Mouse (Mus musculus) Patski (cell line): ENCODE results near the gene Sec62. TPM values are rescaled to one million over a fixed set of nuclear protein-coding genes. Genes with fewer than 3 reads are reported as not detected.
"Not testable (repeated sequence)": the region's sequence is repeated elsewhere in the genome, so short reads cannot be mapped to it uniquely, and the experiment has no call there.

Source experiments
- ATAC-seq: fragments of 100-300 bp; one replicate; pipeline ENCODE4 v1.8.0; 2021
- CTCF ChIA-PET: fragments of 350-600 bp; sonication (Branson Sonifier 250); formaldehyde crosslinking; loops from one replicate; lab custom pipeline; 2022; ENCODE audit warnings: inconsistent platforms; lab: Charles Lee
- POLR2A ChIA-PET: fragments of 350-600 bp; sonication (Branson Sonifier 250); formaldehyde crosslinking; loops from one replicate; lab custom pipeline; 2022; ENCODE audit warnings: antibody characterized with exemption, inconsistent platforms; lab: Charles Lee
- DNase-seq: peaks from one replicate; pipeline ENCODE4 v3.0.0-alpha.2; 2011; ENCODE audit warnings: low read depth, low spot score
- H3K27me3 ChIP-seq: fragments of 371-371 bp; one replicate; pipeline ENCODE4 v1.5.1; 2021
- CTCF ChIP-seq: fragments of 100-300 bp; IDR thresholded peaks from one replicate; pipeline ENCODE4 v1.5.1; 2021
- in situ Hi-C: fragments of 300-500 bp; cut with MboI; formaldehyde crosslinking; loops from 3 replicates; pipeline ENCODE4 v1.11.1; 2018; ENCODE audit warnings: low pct_unique_long_range_greater_than_20kb, mixed read lengths
- polyA plus RNA-seq: library from polyadenylated mRNA; unstranded; gene quantifications from one replicate; pipeline ENCODE4 v1.2.3, GENCODE M21; 2021

Sec62 gene
- polyA plus RNA-seq, 1 experiment from 2014 or later: 149 TPM

GRCm38 (mm10) chr3:30822163-30822562 is 29.5 kb downstream of the Sec62 start:
- CTCF ChIA-PET: interaction anchor here (0.9 kb wide), 1 partner anchor 11 kb away, joined by 3 read pairs; no protein-coding TSS in a partner anchor
- DNase-seq (no peak), ATAC-seq (no peak)
- POLR2A ChIA-PET: interaction anchor here (0.6 kb wide), 1 partner anchor 226 kb away, joined by 3 read pairs; no protein-coding TSS in a partner anchor
- no peaks in the 10 kb centered on the region for H3K27me3 ChIP-seq
- TF ChIP-seq CTCF: no peak
- in situ Hi-C loops: no loop called here

- TF ChIP-seq CTCF: no peak
- POLR2A ChIA-PET: no interaction called here
- no peak for DNase-seq
Measured at GRCm38 (mm10) chr3:30826069-30826468, 33.4 kb downstream of the Sec62 start.

GRCm38 (mm10) chr3:30831848-30832606 is 39.4 kb downstream of the Sec62 start:
- DNase-seq (no peak), ATAC-seq (no peak)
- ChIA-PET CTCF (interaction anchor here (1.0 to 3.1 kb wide), 4 partner anchors 9 to 103 kb away, joined by 3 to 12 read pairs (median 6); no protein-coding TSS in a partner anchor), POLR2A (interaction anchor here (0.6 kb wide), 1 partner anchor 1768 kb away, joined by 5 read pairs; no protein-coding TSS in a partner anchor)
- TF ChIP-seq CTCF: no peak
- H3K27me3 ChIP-seq: peaks cover 5% of the 10 kb centered on the region
- in situ Hi-C loops: no loop called here

More at GRCm38 (mm10) chr3:30826069-30826468, 33.4 kb downstream of the Sec62 start:
- in situ Hi-C loops: no loop called here
- H3K27me3 ChIP-seq: no peaks in the 10 kb centered on the region
- CTCF ChIA-PET: interaction anchor here (1.3 to 3.4 kb wide), 4 partner anchors 9 to 16 kb away, joined by 3 to 15 read pairs (median 4); no protein-coding TSS in a partner anchor
- no peak for ATAC-seq

- DNase-seq (no peak), ATAC-seq (no peak)
- peak; percentile 45 for TF ChIP-seq CTCF
- CTCF ChIA-PET: interaction anchor here (0.7 to 3.1 kb wide), 7 partner anchors 11 to 142 kb away, joined by 3 to 12 read pairs (median 4); no protein-coding TSS in a partner anchor
- in situ Hi-C loops: no loop called here
- POLR2A ChIA-PET: no interaction called here
- H3K27me3 ChIP-seq: peaks cover 11% of the 10 kb centered on the region
Measured at GRCm38 (mm10) chr3:30833254-30833653, 40.6 kb downstream of the Sec62 start.

GRCm38 (mm10) chr3:30845755-30846154 is 53.1 kb downstream of the Sec62 start:
- in situ Hi-C loops: no loop called here
- POLR2A ChIA-PET: no interaction called here
- no peak for TF ChIP-seq CTCF
- no peak for ATAC-seq
- CTCF ChIA-PET: interaction anchor here (1.2 to 2.2 kb wide), 2 partner anchors 9 to 12 kb away, joined by 5 to 9 read pairs; no protein-coding TSS in a partner anchor
- no peak for DNase-seq
- H3K27me3 ChIP-seq: peaks cover 32% of the 10 kb centered on the region

- ChIA-PET CTCF (interaction anchor here (1.0 to 3.4 kb wide), 5 partner anchors 9 to 41 kb away, joined by 3 to 12 read pairs (median 4); no protein-coding TSS in a partner anchor), POLR2A (interaction anchor here (0.5 kb wide), 1 partner anchor 135 kb away, joined by 6 read pairs; no protein-coding TSS in a partner anchor)
- DNase-seq (no peak), ATAC-seq (no peak)
- in situ Hi-C loops: no loop called here
- peaks cover 22% of the 10 kb centered on the region for H3K27me3 ChIP-seq
- TF ChIP-seq CTCF: no peak
Measured at GRCm38 (mm10) chr3:30847413-30847812, 54.7 kb downstream of the Sec62 start.

- ChIA-PET POLR2A (interaction anchor here (0.6 to 0.7 kb wide), 2 partner anchors 221 to 1578 kb away, joined by 4 to 5 read pairs; no protein-coding TSS in a partner anchor), CTCF (interaction anchor here (2.2 to 3.1 kb wide), 2 partner anchors 12 to 19 kb away, joined by 9 to 12 read pairs; no protein-coding TSS in a partner anchor)
- no peak for TF ChIP-seq CTCF
- DNase-seq: no peak
- in situ Hi-C loops: no loop called here
- peaks cover 4% of the 10 kb centered on the region for H3K27me3 ChIP-seq
- ATAC-seq: no peak
Measured at GRCm38 (mm10) chr3:30851422-30851821, 58.7 kb downstream of the Sec62 start.

- in situ Hi-C loops: no loop called here
- H3K27me3 ChIP-seq: no peaks in the 10 kb centered on the region
- ATAC-seq (no peak), DNase-seq (no peak)
- CTCF ChIA-PET: interaction anchor here (1.7 kb wide), 1 partner anchor 45 kb away, joined by 3 read pairs; no protein-coding TSS in a partner anchor
- no peak for TF ChIP-seq CTCF
- POLR2A ChIA-PET: no interaction called here
Measured at GRCm38 (mm10) chr3:30853596-30853995, 60.9 kb downstream of the Sec62 start.

GRCm38 (mm10) chr3:30855604-30856458 is 63.2 kb downstream of the Sec62 start, which contains the start of gene Gpr160:
TSS of gene Gpr160 (plus strand) at chr3:30855950.
- in situ Hi-C loops: no loop called here
- ATAC-seq (peak; percentile 45), DNase-seq (peak; percentile 31)
- peak; percentile 88 for TF ChIP-seq CTCF
- ChIA-PET POLR2A (interaction anchor here (1.1 kb wide), 1 partner anchor 12 kb away, joined by 3 read pairs; no protein-coding TSS in a partner anchor), CTCF (interaction anchor here (0.6 to 2.2 kb wide), 9 partner anchors 10 to 160 kb away, joined by 3 to 13 read pairs (median 4); no protein-coding TSS in a partner anchor)
- H3K27me3 ChIP-seq: no peaks in the 10 kb centered on the region

GRCm38 (mm10) chr3:30859599-30859998 is 66.9 kb downstream of the Sec62 start:
- H3K27me3 ChIP-seq, DNase-seq, in situ Hi-C loops, ATAC-seq, POLR2A ChIA-PET: not testable (repeated sequence)
- CTCF ChIA-PET: interaction anchor here (1.3 kb wide), 1 partner anchor 10 kb away, joined by 8 read pairs; no protein-coding TSS in a partner anchor
